Mouse (Mus musculus) R1 (cell line): Measurements from ENCODE around the gene Prr15l.
A peak's percentile ranks its signal among the peaks of the same experiment; 100 is the strongest.

Experiments used
- DNase-seq: peaks from one replicate; pipeline ENCODE4 v3.0.0-alpha.2; 2018; ENCODE audit warnings: low read depth, low spot score

Prr15l gene

DNA sequence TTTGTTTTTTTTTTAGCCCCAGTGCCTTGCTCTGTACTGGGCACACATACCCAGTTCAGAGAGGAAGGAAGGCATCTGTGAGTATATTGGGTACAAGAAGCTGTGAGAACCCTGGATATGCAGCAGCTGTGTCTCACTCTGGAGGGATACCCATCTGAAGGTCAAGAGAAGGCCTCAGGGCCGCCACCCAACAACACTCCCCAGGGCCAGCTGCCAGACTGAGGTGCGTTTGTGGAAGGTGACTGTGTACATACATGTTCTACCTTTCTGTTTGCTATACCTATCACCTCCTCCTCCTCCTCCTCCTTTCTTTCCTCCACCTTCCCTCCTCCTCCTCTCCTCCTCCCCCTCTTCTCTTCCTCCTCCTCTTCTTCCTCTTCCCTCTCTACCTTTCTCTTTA lies at the start of gene Prr15l:
TSS of gene Prr15l (plus strand) at position 17 of the 400 bp plus-strand sequence.
- no peak for DNase-seq

DNA sequence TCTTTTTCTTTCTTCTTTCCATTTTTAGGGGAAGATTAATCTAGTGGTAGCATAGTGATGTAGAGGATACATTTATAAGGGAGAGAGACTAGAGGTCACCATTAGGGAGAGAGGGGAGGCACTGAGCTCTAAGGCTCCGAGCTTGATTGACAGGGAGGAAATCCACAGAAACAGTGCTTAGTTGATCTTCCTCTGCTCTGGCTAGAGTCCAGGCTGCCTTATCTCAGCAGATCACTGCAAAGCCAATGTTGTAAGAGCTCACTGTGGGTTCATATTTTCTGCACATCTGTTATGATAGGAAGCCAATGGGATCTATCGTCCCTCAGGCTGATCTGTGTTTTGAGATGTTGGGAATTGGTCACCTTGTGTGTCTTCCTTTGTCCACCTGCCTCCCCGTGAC lies 49.2 kb upstream of the Prr15l start:
- no peak for DNase-seq

DNA sequence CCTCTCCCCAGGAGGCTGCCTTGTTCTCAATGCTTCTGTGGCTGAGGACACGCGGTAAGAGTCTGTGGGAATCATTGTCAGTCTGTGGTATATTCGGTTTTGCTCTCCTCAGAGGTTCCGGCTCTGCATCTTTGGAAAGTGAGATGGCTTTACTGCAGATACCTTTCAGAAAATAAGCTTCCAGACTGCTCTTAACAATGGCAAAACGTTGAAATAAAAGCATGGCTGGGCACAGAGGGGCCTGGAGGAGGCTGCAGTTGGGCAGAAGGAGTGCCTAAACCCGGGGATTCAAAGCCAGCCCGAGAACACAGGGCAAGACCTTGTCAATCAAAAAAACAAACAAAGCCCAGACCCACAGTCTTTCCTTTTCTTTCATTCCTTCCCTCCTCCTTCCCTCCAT lies 48.5 kb upstream of the Prr15l start:
- DNase-seq, result no peak

DNA sequence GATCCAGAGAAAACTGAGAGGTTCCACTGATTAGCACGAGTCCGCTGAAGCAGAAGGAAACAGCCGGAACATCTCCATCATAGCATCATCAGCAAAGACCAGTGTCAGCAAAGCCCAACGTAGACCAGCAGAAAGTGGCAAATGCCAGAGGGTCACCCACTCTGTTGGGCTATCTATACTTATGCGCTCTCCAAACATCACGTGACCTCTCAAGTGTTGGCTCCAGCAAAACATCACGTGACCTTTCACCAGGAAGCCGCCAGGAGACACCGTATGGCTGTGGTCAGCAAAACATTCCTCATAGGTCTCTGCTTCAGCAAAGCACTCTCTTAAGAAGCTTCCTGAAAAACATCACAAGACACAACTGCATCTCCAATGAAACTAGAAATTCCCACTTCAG lies 47.6 kb upstream of the Prr15l start:
- no peak for DNase-seq

GRCm38 (mm10) chr11:96885901-96886340 lies 42.0 kb upstream of the Prr15l start:
- no peak for DNase-seq

GRCm38 (mm10) chr11:96886942-96887546 lies 40.9 kb upstream of the Prr15l start:
- DNase-seq, result no peak

DNA sequence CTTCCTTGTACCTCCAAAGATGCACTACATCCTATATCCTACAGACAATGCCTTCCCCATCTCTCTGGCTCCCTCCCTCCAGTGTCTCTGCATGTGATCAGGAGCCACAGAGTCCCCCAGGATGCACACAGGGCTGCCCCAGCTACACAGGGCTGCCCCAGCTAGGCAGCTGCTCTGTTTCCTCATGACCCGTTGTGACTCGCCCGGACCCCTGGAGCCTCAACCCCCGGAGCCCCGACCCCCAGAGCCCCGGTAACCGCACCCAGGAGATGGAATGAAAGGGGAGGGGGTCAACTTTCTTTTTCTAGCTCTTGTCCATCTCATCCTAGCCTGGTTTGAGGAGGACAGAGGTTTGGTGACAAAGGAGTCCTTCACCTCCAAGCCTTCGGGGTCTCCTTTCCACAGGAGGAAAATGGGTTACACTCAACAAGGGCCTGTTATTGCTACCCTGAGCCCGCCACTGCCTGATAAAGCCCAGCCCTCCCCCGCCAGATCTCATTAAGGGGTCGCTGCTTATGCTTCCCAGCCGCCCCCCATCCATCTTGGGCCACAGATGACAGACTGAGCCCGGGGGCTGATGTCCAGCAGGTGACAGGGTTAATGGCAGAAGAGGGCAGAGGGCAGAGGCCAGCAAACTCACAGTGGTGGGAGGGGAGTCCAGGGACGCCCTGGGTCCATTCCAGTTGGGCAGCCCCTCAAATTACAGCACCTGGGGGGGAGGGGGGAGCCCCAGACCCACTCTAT lies 35.9 kb upstream of the Prr15l start:
- no peak for DNase-seq

DNA sequence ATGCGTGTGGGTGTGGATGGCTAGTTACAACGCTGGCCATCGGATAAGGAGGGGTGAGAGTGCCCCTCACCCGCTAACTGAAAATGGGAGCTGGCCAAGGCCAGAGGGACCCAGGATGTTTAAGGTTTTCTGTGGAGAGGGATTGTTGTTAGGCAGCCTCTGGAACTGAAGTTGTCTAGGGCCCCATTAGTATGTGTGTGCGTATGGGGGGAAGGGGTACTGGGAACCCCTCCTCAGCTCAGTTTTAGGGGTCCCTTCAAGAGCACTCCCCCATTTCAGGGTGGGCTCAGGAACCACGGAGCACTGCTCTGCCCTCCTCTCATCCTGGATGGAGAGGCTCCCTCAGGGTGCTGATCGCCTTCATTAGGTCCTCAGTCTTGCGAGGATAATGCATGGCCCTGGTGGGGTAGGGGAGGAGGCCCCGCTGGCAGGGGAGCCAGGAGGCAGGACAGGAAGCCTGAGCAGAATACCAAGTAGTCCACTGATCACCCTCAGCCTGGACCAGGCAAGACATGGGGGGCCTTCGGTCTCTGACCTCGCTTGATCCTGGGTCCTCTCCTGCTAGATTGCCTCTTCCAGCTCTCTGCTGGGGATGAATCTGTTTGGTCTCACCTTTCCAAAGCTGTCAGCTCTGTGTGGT lies 34.6 kb upstream of the Prr15l start:
- DNase-seq, result no peak

DNA sequence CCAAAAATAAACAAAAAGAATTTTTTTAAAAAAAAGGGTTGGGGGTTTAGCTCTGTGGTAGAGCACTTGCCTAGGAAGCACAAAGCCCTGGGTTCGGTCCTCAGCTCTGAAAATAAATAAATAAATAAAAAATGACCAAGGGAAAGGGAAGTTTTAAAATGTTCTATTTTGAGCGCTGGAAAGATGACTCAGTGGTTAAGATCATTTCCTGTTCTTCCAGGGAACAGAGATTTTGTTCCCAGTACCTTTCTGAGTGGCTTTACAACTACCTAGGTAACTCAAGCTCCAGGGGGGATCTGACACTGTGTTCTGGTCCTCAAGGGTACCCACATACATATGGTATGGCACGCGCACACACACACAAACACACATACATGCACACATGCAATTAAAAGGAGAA lies 32.0 kb upstream of the Prr15l start:
- no peak for DNase-seq

- DNase-seq, result peak; percentile 48
These were observed 28.2 kb upstream of the Prr15l start for GRCm38 (mm10) chr11:96899449-96900306.

- no peak for DNase-seq
These were observed 26.6 kb upstream of the Prr15l start for GRCm38 (mm10) chr11:96901332-96901731.

- DNase-seq, result peak; percentile 37
These were observed 25.0 kb upstream of the Prr15l start for GRCm38 (mm10) chr11:96902639-96903635.

DNA sequence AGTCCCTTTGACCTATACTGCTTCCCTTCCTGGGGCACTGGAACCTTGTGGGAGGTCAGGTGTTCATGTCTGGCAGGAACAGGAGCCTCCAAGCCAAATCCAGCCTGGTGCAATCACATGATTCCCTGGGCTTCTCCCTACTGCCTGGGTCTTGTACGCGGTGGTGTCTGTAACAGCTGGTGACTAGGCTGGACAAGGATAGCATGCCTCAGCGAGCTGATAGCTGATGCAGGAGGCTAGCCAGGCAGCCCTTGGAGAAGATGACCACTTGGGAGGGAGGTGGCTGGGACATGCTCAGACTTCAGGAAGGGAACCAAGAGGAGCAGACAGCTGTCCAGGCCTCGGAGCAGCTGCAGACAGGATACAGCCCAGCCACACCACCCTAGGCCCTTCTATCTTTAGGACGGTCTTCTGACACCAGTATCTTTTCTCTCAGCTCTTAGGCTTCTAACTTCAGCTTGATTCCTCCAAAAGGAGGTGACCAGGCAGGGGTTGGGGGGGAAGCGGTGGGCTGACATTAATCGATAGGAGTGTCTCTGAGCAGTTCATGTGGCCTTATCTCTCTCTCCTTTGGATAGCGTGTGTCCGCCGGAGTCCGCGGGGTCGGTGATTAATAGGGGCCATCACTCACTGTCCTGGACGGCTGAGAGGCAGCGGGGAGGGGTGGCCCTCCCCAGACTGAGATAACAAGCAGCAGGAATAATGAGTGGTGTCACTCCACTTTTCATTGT lies 21.3 kb upstream of the Prr15l start:
- DNase-seq, result no peak

DNA sequence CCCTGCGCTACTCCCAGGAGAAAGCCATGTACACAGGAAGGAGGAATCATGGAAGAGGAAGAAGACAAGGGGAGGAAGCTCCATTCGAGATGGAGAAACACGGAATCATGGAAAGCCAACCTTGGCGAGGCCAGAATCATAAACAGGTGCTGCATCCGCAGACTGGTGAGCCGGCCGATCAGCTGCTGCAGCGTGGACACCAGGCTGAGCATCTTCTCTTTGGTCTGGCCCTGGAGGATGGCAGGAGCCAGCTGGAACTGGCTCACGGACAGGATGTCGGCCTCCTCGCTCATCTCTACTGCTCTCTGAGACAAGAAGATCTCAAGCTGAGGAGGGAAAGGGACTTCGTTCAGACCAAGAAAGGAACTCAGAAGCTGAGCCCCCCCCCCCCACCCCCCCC lies 19.3 kb upstream of the Prr15l start:
- no peak for DNase-seq

- peak; percentile 85 for DNase-seq
These were observed 17.9 kb upstream of the Prr15l start for GRCm38 (mm10) chr11:96910003-96910402.

DNA sequence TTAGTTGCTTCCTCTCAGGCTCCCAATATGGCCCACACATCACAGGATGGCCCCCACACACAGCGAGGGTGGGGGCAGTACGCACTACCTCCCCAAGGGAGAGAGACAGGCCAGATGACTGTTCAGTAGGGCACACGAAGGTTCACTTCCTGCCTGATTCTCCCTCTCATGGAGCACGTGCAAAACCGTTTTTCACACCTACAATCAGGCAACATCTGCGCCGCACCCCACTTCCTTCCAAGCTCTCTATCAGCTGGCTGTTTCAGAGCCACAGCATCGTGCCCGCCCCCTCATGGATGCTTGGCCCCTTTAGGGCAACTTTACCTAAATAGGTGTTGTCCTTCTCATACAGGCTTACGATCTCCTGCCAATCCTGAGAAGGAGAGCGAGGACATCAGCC lies 15.2 kb upstream of the Prr15l start:
- DNase-seq, result no peak

GRCm38 (mm10) chr11:96916044-96916884 lies 11.6 kb upstream of the Prr15l start, which contains the start of gene Cdk5rap3:
Gene Cdk5rap3, minus strand, starts transcription at chr11:96916496.
- peak; percentile 99 for DNase-seq

DNA sequence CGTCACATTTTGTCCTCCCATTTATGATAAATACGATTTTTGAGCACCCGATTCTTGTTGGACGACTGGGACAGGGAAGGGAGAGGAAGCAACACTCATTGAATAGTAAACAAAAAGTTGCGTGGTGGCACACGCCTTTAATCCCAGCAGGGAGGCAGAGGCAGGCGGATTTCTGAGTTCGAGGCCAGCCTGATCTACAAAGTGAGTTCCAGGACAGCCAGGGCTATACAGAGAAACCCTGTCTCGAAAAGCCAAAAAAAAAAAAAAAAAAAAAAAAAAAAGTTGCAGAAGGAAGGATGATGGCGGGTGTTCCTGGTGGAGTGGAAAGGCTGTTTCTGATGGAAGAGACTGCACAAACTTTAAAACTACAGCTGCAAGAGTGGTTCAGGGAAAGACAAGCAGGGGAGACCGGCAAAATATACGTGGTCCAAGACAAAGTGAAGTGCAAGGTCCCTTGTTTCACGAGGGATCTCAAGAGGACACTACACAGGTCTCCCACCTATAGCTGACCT lies 11.0 kb upstream of the Prr15l start:
- no peak for DNase-seq

- no peak for DNase-seq
These were observed 10.5 kb upstream of the Prr15l start for GRCm38 (mm10) chr11:96917415-96917814.
